Mouse (Mus musculus) lung, embryonic 14.5 days (tissue): ENCODE measurements around the gene Dok5. TPM values are rescaled to one million over a fixed set of nuclear protein-coding genes. Genes with fewer than 3 reads are reported as not detected.

Source experiments
- ATAC-seq: fragments of 200-750 bp; cut with Nextera tagmentation; 2 replicates; pipeline ENCODE4 v1.8.0; 2017; ENCODE audit warnings: mild to moderate bottlenecking, moderate TSS enrichment, moderate library complexity; ENCODE audit not compliant: insufficient read depth
- DNase-seq: peaks from one replicate; pipeline ENCODE4 v3.0.0-alpha.2; 2015
- H3K27ac ChIP-seq: fragments of 300-500 bp; sonication (generic); 2 replicates; pipeline ENCODE4 v1.5.1; 2014; ENCODE audit warnings: low read depth, mild to moderate bottlenecking, moderate library complexity
- H3K27me3 ChIP-seq: fragments of 300-500 bp; sonication (generic); 2 replicates; pipeline ENCODE4 v1.6.1; 2014; ENCODE audit warnings: low read length, control low read depth; ENCODE audit not compliant: insufficient read depth
- H3K36me3 ChIP-seq: fragments of 300-500 bp; sonication (generic); 2 replicates; pipeline ENCODE4 v1.6.1; 2014; ENCODE audit warnings: control low read depth; ENCODE audit not compliant: insufficient read depth
- H3K4me1 ChIP-seq: fragments of 300-500 bp; sonication (generic); 2 replicates; pipeline ENCODE4 v1.6.1; 2014; ENCODE audit warnings: antibody characterized with exemption, control low read depth; ENCODE audit not compliant: insufficient read depth
- H3K4me2 ChIP-seq: fragments of 300-500 bp; sonication (generic); 2 replicates; pipeline ENCODE4 v1.6.1; 2014; ENCODE audit warnings: mild to moderate bottlenecking
- H3K4me3 ChIP-seq: fragments of 300-500 bp; sonication (generic); 2 replicates; pipeline ENCODE4 v1.5.1; 2014; ENCODE audit warnings: low read depth, low read length
- H3K9ac ChIP-seq: fragments of 300-500 bp; sonication (generic); 2 replicates; pipeline ENCODE4 v1.6.1; 2014
- H3K9me3 ChIP-seq: fragments of 300-500 bp; sonication (generic); 2 replicates; pipeline ENCODE4 v1.6.1; 2016; ENCODE audit warnings: low read depth, low read length, control low read depth
- CTCF ChIP-seq: IDR thresholded peaks from 2 replicates; pipeline ENCODE4 v1.5.1; 2016; ENCODE audit warnings: antibody characterized with exemption, low read depth
- WGBS: fragments of 180-500 bp; shearing (Covaris S2); extraction: QIAGEN DNeasy Blood & Tissue Kit; methylation state at CpG from one replicate; pipeline ENCODE4 v1.1.7; 2014; 5-methylcytosine and 5-hydroxymethylcytosine counted together
- polyA plus RNA-seq: library from polyadenylated mRNA; unstranded; fragments of >200 nt; fragmentation: Nextera tagmentation; extraction: Ambion mirVana; gene quantifications from 2 replicates; pipeline ENCODE4 v1.2.1, GENCODE M21; 2014

Gene Dok5
- polyA plus RNA-seq, 1 experiment from 2014 or later = 0.83 TPM

DNA sequence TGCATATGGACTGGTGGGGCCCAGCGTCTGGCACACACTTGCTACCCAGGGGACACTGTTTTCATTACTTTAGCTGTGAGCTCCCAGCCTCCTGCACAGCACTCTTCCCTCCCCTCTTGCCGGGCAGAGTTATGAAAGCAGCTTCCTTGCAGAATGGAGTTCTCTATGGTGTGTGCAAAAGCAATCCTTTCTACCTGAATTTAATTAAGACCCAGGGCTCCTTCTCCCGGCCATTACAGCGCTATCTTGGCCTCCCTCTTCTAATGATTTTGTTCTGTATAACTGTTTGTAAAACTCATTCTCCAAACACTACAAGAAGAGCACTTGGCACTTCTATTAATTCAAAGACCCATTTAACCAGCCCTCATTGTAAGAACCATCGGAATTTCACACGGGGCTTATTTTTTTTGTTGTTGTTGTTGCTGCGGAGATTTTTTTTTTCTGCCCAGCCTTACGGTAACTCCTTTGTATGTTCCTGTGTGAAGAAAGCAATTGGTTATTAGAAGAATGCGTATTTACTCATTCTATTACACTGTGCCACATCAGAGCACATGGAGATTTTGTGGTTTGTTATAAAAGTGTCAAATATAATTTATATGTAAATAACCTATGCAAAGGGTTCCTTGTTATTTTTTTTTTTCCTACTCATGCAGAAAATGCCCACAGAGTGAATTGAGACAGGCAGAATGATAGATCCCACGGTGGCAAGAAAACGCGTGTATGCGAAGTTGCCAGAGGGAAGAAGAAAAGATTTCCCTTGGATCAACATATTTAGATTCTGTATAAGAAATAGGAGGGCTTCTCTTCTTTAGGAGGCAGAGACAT is 170.8 kb downstream of the Dok5 start:
- TF ChIP-seq CTCF = no peak
- H3K4me3 ChIP-seq = no peak overlapping the region
- no peaks in the 10 kb centered on the region for H3K27me3 ChIP-seq
- no peak overlapping the region for H3K9ac ChIP-seq
- DNase-seq = no peak
- no peak for ATAC-seq
- no peaks in the 10 kb centered on the region for H3K9me3 ChIP-seq
- H3K36me3 ChIP-seq = no peaks in the 10 kb centered on the region
- whole genome bisulfite sequencing = 70% methylated on average over 13 of the region's 13 CpGs
- H3K27ac ChIP-seq = no peak overlapping the region
- no peak overlapping the region for H3K4me2 ChIP-seq
- H3K4me1 ChIP-seq = no peaks in the 10 kb centered on the region

DNA sequence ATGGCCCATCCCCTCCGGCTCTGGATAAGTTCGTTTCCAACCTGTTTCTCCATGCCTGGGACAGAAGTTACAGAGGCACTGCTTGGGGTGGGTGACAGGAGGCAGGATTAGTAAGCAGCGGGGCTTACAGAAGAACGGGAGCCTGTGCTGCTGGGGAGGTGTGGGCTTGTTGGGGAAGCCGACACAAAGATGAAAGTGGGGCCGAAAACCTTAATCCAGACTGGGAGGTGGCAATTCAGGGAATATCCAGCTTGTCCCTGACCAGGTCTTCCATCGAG is 171.4 kb downstream of the Dok5 start:
- H3K4me1 ChIP-seq = no peaks in the 10 kb centered on the region
- ATAC-seq = no peak
- no peak overlapping the region for H3K27ac ChIP-seq
- 82% methylated on average over 7 of the region's 7 CpGs for WGBS
- H3K4me2 ChIP-seq = no peak overlapping the region
- H3K9ac ChIP-seq = no peak overlapping the region
- no peaks in the 10 kb centered on the region for H3K36me3 ChIP-seq
- no peaks in the 10 kb centered on the region for H3K9me3 ChIP-seq
- no peak overlapping the region for H3K4me3 ChIP-seq
- H3K27me3 ChIP-seq = no peaks in the 10 kb centered on the region
- DNase-seq = no peak
- no peak for TF ChIP-seq CTCF

DNA sequence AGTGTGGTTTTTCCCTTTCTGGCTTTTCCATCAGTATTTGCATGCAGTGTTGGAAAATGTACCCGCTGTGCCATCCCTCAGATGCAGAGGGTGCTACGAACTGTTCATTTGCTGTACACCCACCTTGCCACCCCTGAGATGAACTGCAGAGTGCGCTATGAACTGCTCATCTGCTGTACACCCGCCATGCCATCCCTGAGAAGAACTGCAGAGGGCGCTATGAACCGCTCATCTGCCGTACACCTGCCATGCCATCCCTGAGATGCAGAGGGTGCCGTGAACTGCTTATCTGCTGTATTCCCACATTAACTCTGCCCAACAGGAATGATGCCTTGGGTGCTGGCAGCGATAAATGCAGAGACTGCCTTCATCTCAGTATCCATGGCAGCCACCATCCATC is 171.8 kb downstream of the Dok5 start:
- Histone ChIP-seq H3K4me2 (no peak overlapping the region), H3K4me3 (no peak overlapping the region), H3K9ac (no peak overlapping the region), H3K27ac (no peak overlapping the region), H3K27me3 (no peaks in the 10 kb centered on the region), H3K4me1 (no peaks in the 10 kb centered on the region), H3K36me3 (no peaks in the 10 kb centered on the region), H3K9me3 (no peaks in the 10 kb centered on the region)
- no peak for TF ChIP-seq CTCF
- DNase-seq (no peak), ATAC-seq (no peak)
- WGBS = 93% methylated on average over 9 of the region's 9 CpGs

DNA sequence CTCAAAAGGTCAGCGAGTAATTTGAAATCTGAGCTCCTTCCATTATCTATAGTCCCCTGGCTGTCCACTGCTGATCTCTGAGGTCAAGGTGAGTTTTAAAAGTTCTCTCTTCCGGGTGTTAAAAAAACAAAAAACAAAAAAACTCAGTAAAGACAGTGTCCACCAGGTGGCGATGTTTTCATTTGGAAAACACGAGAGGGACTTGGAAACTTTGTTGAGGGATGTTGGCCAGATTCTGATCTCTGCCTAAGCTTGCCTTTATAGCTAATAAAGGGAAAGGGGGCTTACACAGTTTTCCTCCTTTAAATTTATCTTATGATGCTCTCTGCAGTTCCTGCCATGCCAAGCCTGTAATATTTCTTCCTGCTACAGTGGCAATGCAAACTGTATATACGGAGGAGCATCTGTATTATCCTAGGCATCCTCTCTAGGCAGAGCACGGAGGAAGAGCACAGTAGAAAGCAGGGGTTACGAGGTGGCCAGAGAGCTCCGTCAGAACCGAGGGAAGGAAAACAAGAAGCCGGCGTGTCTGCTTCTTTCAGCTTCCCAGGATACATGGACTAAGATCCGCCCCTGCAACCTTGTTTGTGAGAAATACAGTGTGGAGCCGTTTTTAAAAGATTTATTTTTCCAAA is 181.1 kb downstream of the Dok5 start:
- ATAC-seq = no peak

DNA sequence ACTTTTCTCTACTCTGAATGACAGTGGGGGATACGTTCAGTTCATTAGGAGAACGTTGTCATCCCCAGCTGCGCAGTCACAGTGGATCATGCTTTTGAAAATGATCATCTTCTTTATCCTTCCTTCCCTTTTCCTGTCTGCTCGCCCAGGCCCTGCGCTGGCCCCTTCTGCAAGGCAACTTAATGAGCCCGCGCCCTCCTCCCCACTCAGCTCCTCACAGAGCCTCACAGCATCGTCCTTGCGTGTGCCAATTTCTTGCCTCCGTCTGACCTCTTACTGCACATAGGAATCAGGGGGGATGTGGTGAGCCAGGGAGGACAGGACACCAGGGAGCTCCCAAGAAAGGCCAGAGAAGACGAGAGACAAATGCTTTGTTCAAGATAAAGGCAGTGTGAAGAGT is 182.3 kb downstream of the Dok5 start:
- no peak for ATAC-seq
- H3K9me3 ChIP-seq = no peaks in the 10 kb centered on the region
- H3K9ac ChIP-seq = no peak overlapping the region
- no peaks in the 10 kb centered on the region for H3K4me1 ChIP-seq
- H3K4me2 ChIP-seq = no peak overlapping the region
- no peaks in the 10 kb centered on the region for H3K27me3 ChIP-seq
- no peak overlapping the region for H3K4me3 ChIP-seq
- H3K27ac ChIP-seq = no peak overlapping the region
- DNase-seq = no peak
- no peaks in the 10 kb centered on the region for H3K36me3 ChIP-seq
- 66% methylated on average over 11 of the region's 11 CpGs for WGBS
- no peak for TF ChIP-seq CTCF

More for the DNA sequence above, 181.1 kb downstream of the Dok5 start:
- Histone ChIP-seq H3K4me1 (no peaks in the 10 kb centered on the region), H3K9me3 (no peaks in the 10 kb centered on the region), H3K9ac (no peak overlapping the region), H3K4me3 (no peak overlapping the region), H3K36me3 (no peaks in the 10 kb centered on the region), H3K27ac (no peak overlapping the region), H3K4me2 (no peak overlapping the region), H3K27me3 (no peaks in the 10 kb centered on the region)
- TF ChIP-seq CTCF = peak; percentile 72
- 31% methylated on average over 13 of the region's 13 CpGs for WGBS
- DNase-seq = peak; percentile 90

DNA sequence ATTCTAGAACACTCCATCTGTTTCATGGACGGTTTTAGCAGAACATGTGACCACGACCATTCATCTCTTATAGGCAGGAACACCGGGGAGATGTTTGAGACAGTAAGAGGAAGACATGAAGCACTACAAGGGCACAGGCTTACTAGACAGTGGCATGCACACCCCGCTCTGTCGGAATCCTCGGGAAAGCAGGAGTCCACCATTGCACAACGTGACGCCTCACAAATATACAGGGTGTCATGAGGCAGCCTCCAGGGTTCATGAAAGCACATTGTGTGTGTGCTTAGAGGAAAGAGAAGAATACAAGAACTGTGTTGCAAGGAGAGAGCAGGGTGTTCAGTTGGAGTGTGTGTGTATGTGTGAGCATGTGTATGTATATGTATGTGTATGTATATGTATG is 184.0 kb downstream of the Dok5 start:
- no peak overlapping the region for H3K4me2 ChIP-seq
- H3K4me1 ChIP-seq = no peaks in the 10 kb centered on the region
- no peak overlapping the region for H3K9ac ChIP-seq
- H3K27me3 ChIP-seq = no peaks in the 10 kb centered on the region
- WGBS = 83% methylated on average over 8 of the region's 8 CpGs
- H3K27ac ChIP-seq = no peak overlapping the region
- no peaks in the 10 kb centered on the region for H3K36me3 ChIP-seq
- H3K4me3 ChIP-seq = no peak overlapping the region
- DNase-seq = no peak
- no peak for TF ChIP-seq CTCF
- no peaks in the 10 kb centered on the region for H3K9me3 ChIP-seq
- ATAC-seq = no peak

DNA sequence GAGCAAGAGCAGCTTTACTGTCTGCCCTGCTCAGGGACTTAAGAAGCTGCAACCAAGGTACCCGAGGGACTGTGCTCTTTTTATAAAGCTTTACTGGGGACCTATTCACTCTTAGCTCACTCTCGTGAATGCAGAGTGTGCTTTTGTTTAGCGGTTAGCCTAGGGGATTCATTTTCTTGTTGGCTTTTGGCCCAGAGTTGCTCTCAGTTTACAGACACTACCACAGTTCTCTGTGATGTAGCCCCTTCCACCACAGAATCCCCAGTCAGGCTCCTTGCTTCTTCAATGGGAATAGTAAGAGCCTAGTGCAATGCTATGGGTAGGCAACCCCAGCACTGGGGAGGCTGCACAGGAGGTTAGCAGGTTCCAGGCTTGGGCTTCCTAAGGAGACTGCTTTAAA is 190.7 kb downstream of the Dok5 start:
- Histone ChIP-seq H3K36me3 (no peaks in the 10 kb centered on the region), H3K4me3 (no peak overlapping the region), H3K4me1 (no peaks in the 10 kb centered on the region), H3K4me2 (no peak overlapping the region), H3K9ac (no peak overlapping the region), H3K27me3 (no peaks in the 10 kb centered on the region), H3K9me3 (no peaks in the 10 kb centered on the region), H3K27ac (no peak overlapping the region)
- ATAC-seq (no peak), DNase-seq (peak; percentile 60)
- TF ChIP-seq CTCF = no peak
- WGBS = 26% methylated on average over 3 of the region's 3 CpGs
